Mouse (Mus musculus) brain, embryonic 14.5 days (tissue): ENCODE measurements at regions not wholly inside any gene's neighbourhood (a gene's known extent, or its start where the extent isn't known, plus 50 kb on each side); places are given as distances from the start of the nearest gene placed in this dataset.

Experiments
- CTCF ChIP-seq: fragments of 200-500 bp; IDR thresholded peaks from 2 replicates; pipeline ENCODE4 v1.5.1; 2012; ENCODE audit warnings: inconsistent platforms, mild to moderate bottlenecking, moderate library complexity, borderline replicate concordance; ENCODE audit not compliant: insufficient read depth, insufficient read length; ENCODE audit errors: extremely low read depth
- POLR2A ChIP-seq: fragments of 200-500 bp; IDR thresholded peaks from 2 replicates; pipeline ENCODE4 v1.6.1; 2012; ENCODE audit warnings: mild to moderate bottlenecking, inconsistent platforms, borderline replicate concordance; ENCODE audit not compliant: poor library complexity, insufficient read depth, insufficient read length, severe bottlenecking; ENCODE audit errors: extremely low read depth

- TF ChIP-seq POLR2A: no peak
- no peak for TF ChIP-seq CTCF
Observed at GRCm38 (mm10) chr7:73614341-73614740, 72.7 kb upstream of the Chd2 start.
